Mouse (Mus musculus) monocyte, adult 5-6 weeks (primary cell): ENCODE data around the gene Ttc13. TPM values are rescaled to one million over a fixed set of nuclear protein-coding genes. Genes with fewer than 3 reads are reported as not detected.

Experiments
- ATAC-seq: fragments of 153-309, 156-312 bp; replicated peaks from 2 replicates; pipeline ENCODE4 v1.8.0; 2017; ENCODE audit warnings: mild to moderate bottlenecking; ENCODE audit not compliant: low TSS enrichment, insufficient number of reproducible peaks, severe bottlenecking, poor library complexity, low FRiP score
- total RNA-seq: library from RNA; stranded (forward); fragments of 200-1000, 200-491, 200-594 nt; gene quantifications from 3 replicates; pipeline ENCODE4 v1.2.3, GENCODE M21; 2017

Ttc13 gene
- total RNA-seq, 1 experiment from 2014 or later, result 14.5 TPM

DNA sequence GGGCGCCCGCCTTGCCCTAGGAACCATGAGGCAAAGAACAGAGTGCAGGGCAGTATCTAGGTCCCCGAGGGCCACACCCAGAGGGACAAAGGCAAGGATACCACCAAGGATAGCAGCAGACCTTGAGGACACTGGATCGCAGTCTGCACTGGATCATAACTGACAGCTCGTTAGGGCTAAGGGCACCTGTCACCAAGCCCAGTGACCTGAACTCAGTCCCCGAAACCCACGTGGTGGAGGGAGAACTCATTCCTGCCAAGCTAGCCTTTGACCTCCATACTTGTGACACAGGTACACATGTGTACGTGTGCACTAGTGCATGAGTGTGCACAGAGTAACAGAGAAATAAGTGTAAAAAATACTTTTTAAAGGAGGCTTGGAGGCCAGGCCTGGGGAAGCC lies 6.0 kb downstream of the Ttc13 start:
- ATAC-seq, result no peak

- ATAC-seq, result no peak
Observed at GRCm38 (mm10) chr8:124713207-124713606, 8.6 kb downstream of the Ttc13 start.

DNA sequence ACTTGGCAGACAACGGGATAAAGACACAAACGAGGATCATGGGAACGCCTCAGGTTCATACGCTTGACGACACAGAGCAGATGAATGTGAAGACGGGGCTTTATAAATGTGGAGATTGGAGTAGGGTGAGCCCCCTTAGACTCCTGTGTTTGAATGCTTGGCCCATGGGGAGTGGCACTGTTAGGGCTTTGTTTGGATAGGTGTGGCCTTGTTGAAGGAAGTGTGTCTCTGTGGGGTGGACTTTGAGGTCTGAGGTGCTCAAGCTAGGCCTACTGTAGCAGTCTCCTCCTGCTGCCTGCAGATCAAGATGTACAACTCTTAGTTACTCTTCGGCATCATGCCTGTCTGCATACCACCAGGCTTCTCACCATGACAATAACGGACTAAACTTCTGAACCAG lies 16.0 kb downstream of the Ttc13 start:
- ATAC-seq, result no peak

GRCm38 (mm10) chr8:124704376-124704775 lies 17.4 kb downstream of the Ttc13 start:
- ATAC-seq, result no peak

GRCm38 (mm10) chr8:124703526-124703925 lies 18.3 kb downstream of the Ttc13 start:
- ATAC-seq, result no peak

- ATAC-seq, result no peak
Observed at GRCm38 (mm10) chr8:124702183-124702582, 19.6 kb downstream of the Ttc13 start.

DNA sequence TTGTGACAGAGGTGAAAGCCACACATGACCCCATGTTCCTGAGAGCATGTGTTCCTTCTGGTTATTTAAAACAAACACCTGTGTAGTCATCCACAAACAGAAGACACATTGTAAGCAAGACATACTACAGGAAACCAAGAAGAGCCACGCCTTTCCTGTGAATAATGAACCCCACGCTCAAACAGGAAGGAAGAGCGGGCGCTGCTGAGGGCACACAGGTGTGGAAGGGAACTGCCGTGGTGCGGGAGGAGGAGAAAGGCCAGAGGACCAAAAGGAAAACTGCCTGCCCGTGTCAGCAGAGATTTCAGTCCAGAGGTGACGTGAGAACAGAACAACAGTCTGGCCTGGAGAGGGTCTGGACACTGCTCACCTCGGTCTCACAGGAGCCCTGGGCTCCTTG lies 20.8 kb downstream of the Ttc13 start:
- ATAC-seq, result peak; percentile 39; the same call in 1 of the 2 replicates

DNA sequence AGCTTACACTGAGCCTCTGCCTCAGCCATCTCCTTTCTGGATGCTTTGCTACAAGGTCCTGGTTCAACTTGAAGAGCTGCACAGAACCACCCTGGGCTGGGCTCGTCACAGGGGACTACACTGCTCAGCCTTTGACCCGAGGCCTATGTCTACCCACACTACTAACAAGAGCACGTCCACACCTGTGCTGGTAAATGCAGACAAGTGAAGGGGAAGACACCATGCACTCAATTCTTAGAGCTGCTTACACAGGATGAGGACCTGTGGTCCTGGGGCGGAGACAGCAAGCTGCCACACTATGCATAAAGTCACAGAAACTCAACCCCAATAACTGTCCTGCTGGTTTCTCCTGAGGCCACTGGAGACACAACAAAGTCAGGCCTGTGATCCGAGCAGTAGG lies 21.5 kb downstream of the Ttc13 start:
- no peak for ATAC-seq

GRCm38 (mm10) chr8:124695424-124696100 lies 26.2 kb downstream of the Ttc13 start:
- ATAC-seq, result no peak

- no peak for ATAC-seq
Observed at GRCm38 (mm10) chr8:124691706-124692105, 30.1 kb downstream of the Ttc13 start.

DNA sequence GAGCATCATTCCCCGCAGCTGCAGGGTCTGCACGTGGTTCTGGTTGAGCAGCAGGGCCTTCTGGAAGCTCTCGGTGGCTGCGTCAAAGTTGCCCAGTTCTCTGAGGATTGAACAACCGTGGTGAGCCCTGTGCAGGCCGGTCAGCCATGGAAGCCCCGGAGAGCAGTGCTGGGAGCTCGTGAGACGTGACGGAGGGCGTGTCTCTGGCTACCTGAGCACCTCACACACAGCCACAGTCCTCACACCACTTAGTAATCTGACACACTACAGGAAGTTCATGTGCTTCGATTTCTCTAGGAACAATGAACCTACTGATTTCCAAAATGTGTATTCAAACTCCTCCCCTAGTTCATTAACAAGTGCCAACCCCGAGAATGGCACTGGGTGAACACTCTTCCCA lies 32.9 kb downstream of the Ttc13 start:
- no peak for ATAC-seq

DNA sequence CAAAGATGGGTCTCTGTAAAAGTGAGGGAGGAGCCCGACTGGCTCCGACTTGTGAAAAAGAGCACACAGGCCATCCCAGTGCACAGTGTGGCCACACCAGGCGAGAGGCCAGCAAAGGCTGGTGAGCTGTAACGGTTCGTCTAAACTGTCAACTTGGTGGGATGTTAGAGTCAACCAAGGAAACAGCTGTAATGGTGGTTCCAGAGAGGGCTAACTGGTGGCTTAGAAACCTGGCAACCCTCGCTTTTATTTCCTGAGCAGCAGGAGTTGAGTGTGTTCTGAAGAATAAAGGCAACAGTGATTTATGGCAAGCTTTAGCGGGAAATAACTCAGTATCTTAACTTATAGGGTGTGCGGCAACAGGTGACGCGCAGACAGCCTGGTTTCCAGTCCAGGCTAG lies 39.6 kb downstream of the Ttc13 start:
- ATAC-seq, result no peak

GRCm38 (mm10) chr8:124681792-124682157 lies 40.0 kb downstream of the Ttc13 start:
- ATAC-seq, result no peak

- no peak for ATAC-seq
Observed at GRCm38 (mm10) chr8:124681077-124681791, 40.5 kb downstream of the Ttc13 start.

DNA sequence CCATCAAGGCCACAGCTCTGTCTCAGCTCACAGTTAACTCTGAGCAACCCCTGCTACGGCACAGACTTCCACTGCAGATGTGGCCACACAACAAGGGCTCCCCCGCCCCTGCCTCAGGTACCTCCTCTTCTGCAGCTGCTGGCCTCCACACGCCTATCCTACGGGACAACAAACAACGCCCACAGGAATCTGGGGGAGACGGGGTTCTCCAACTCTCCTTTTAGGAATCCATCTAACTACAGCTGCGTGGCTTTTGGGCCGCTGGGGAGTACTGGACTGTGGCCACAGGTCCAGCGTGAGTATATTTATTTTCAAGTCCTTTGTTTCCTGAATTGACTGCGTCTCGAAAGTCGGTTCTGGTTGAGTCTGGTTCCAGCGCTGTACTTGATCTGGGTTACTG lies 43.5 kb downstream of the Ttc13 start:
- no peak for ATAC-seq

GRCm38 (mm10) chr8:124677486-124677885 lies 44.3 kb downstream of the Ttc13 start:
- no peak; the same call in 1 of the 2 replicates for ATAC-seq

DNA sequence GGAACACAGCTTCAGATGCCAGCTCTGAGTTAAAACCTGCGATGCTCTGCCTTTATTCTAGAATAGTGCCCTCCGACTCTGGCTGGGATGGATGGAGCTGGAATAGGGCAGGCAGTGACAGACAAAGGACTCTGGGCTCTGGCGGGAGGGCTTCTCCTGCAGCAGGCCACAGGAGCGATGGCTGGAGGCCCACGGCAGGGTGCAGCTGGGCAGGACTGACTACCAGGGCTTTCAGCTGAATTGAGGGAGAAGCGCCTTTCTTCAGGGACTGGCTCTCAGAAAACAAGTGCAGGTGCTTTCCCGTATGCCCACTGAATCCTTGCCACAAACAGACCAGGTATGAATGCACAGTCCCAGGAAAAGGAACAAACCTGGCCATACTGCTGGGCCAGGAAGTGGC lies 44.7 kb downstream of the Ttc13 start:
- no peak for ATAC-seq

GRCm38 (mm10) chr8:124676661-124677060 lies 45.1 kb downstream of the Ttc13 start:
- ATAC-seq, result no peak

GRCm38 (mm10) chr8:124672345-124672744 lies 49.4 kb downstream of the Ttc13 start:
- no peak for ATAC-seq

GRCm38 (mm10) chr8:124668798-124669197 lies 53.0 kb downstream of the Ttc13 start:
- ATAC-seq, result no peak
